Mouse (Mus musculus): ENCODE data around the gene Adam4. TPM values are rescaled to one million over a fixed set of nuclear protein-coding genes. Genes with fewer than 3 reads are reported as not detected.
"Not testable (repeated sequence)": the region's sequence is repeated elsewhere in the genome, so short reads cannot be mapped to it uniquely, and the experiment has no call there.

The Adam4 gene
- polyA plus RNA-seq (2015; fragmentation: Nextera tagmentation; extraction: Ambion mirVana) = 0.44 and 0.49 TPM in 2 replicates

DNA sequence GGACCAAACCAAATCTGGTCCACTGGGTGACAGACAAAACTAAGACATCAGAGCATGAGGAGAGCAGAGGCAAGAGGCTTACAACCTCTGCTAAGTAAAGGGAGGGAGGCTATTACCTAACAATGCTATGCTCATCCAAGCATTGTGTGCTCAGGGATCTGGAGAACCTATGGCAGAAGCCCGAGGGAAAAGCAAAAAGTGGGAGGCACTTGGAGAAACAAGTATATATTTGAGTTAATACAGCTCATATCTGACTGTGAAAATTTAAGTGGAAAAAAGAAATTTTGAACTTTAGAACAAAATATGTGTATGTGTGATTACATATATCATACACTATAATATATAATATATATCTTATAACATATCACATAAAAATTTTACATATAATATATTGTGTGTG is at the start of gene Adam4:
TSS of gene Adam4 (minus strand) at position 101 of the 400 bp plus-strand sequence.
- no peak within 1 kb of the TSS for H3K4me2 ChIP-seq
- H3K4me3 ChIP-seq = no peak within 1 kb of the TSS
- no peak within 1 kb of the TSS for H3K27ac ChIP-seq
- no peaks in the 10 kb centered on the region for H3K27me3 ChIP-seq
- peaks cover 4% of the 10 kb centered on the region; the same call in 1 of the 2 replicates for H3K36me3 ChIP-seq
- no peak for ATAC-seq (ENCODE audit: borderline replicate concordance, extremely low read depth, low FRiP score, low TSS enrichment)
- WGBS = 88% methylated on average over 1 of the region's 1 CpGs
- H3K9ac ChIP-seq = no peak within 1 kb of the TSS
- no peaks in the 10 kb centered on the region; the same call in 1 of the 2 replicates for H3K9me3 ChIP-seq
- H3K4me1 ChIP-seq = no peaks in the 10 kb centered on the region

DNA sequence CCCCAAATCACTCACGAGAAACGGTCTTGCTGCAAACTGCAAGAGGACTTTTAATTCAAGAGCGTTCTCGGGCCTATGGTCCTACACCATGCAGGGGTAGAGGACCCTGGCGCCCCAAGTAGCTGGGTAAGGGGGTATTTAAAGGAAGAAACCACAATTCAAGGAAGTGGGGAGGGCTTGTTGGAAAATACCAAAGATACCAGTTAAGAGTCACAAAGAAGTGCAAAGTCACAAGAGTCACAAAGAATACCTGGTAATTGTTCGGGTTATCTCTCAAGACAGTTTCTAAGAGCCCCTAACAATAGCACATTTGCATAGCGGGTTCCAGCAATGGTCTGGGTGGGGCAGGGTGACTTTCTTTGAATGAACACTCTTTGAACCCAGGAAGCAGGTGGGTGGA is 37.3 kb upstream of the Adam4 start:
- not testable (repeated sequence) for H3K36me3 ChIP-seq; H3K9me3 ChIP-seq; H3K27me3 ChIP-seq; H3K4me2 ChIP-seq; H3K4me1 ChIP-seq; H3K4me3 ChIP-seq; H3K9ac ChIP-seq; H3K27ac ChIP-seq; ATAC-seq (ENCODE audit: borderline replicate concordance, extremely low read depth, low FRiP score, low TSS enrichment)
- 92% methylated on average over 7 of the region's 7 CpGs for WGBS

DNA sequence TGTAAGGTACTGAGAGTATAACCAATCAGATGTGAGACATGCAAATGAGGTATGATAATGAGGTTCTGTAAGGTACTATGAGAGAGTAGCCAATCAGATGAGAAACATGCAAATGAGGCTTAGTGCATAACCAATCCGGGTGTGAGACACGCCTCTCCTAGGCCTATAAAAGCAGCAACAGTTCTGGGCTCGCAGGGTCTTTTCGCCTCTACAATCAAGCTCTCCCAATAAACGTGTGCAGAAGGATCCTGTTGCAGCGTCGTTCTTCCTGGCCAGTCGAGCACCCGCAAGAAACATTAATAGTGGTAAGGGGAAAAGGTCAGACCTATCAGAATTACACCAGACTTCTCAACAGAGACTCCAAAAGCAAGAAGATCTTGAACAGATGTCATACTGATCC is 17.2 kb upstream of the Adam4 start:
- not testable (repeated sequence) for H3K4me2 ChIP-seq; H3K36me3 ChIP-seq; H3K9ac ChIP-seq; H3K9me3 ChIP-seq; H3K4me3 ChIP-seq; H3K27ac ChIP-seq; ATAC-seq (ENCODE audit: borderline replicate concordance, extremely low read depth, low FRiP score, low TSS enrichment); H3K27me3 ChIP-seq; H3K4me1 ChIP-seq
- 92% methylated on average over 9 of the region's 9 CpGs for WGBS

- not testable (repeated sequence) for H3K9me3 ChIP-seq; H3K4me2 ChIP-seq; ATAC-seq (ENCODE audit: borderline replicate concordance, extremely low read depth, low FRiP score, low TSS enrichment); H3K27me3 ChIP-seq; H3K27ac ChIP-seq; H3K4me3 ChIP-seq; H3K9ac ChIP-seq; H3K4me1 ChIP-seq
- H3K36me3 ChIP-seq = peaks cover 11% of the 10 kb centered on the region; the same call in 1 of the 2 replicates
- WGBS = 83% methylated on average over 2 of the region's 2 CpGs
Observed at GRCm38 (mm10) chr12:81434778-81435177, 13.0 kb upstream of the Adam4 start.

- Histone ChIP-seq H3K27me3 (no peaks in the 10 kb centered on the region), H3K36me3 (no peaks in the 10 kb centered on the region), H3K9ac (no peak overlapping the region), H3K4me2 (no peak overlapping the region), H3K4me1 (no peaks in the 10 kb centered on the region), H3K4me3 (no peak overlapping the region), H3K9me3 (no peaks in the 10 kb centered on the region), H3K27ac (no peak overlapping the region)
- 87% methylated on average over 3 of the region's 3 CpGs for WGBS
- ATAC-seq (ENCODE audit: borderline replicate concordance, extremely low read depth, low FRiP score, low TSS enrichment) = no peak
Observed at GRCm38 (mm10) chr12:81413211-81413610, 8.5 kb downstream of the Adam4 start.

- no peaks in the 10 kb centered on the region for H3K9me3 ChIP-seq
- WGBS = 89% methylated on average over 3 of the region's 3 CpGs
- no peak for ATAC-seq (ENCODE audit: borderline replicate concordance, extremely low read depth, low FRiP score, low TSS enrichment)
Observed at GRCm38 (mm10) chr12:81408966-81409365, 12.8 kb downstream of the Adam4 start.

GRCm38 (mm10) chr12:81402187-81402586 is 19.6 kb downstream of the Adam4 start:
- H3K27me3 ChIP-seq = no peaks in the 10 kb centered on the region
- no peak for ATAC-seq (ENCODE audit: borderline replicate concordance, extremely low read depth, low FRiP score, low TSS enrichment)
- H3K9ac ChIP-seq = no peak overlapping the region
- 7% methylated on average over 1 of the region's 1 CpGs for WGBS
- H3K4me2 ChIP-seq = no peak overlapping the region
- H3K4me3 ChIP-seq = no peak overlapping the region
- no peak overlapping the region for H3K27ac ChIP-seq
- no peaks in the 10 kb centered on the region for H3K4me1 ChIP-seq
- H3K36me3 ChIP-seq = no peaks in the 10 kb centered on the region
- no peaks in the 10 kb centered on the region for H3K9me3 ChIP-seq

More at GRCm38 (mm10) chr12:81408966-81409365, 12.8 kb downstream of the Adam4 start:
- no peak overlapping the region for H3K27ac ChIP-seq
- no peaks in the 10 kb centered on the region for H3K36me3 ChIP-seq
- H3K9ac ChIP-seq = no peak overlapping the region
- H3K4me2 ChIP-seq = no peak overlapping the region
- no peak overlapping the region for H3K4me3 ChIP-seq
- H3K4me1 ChIP-seq = no peaks in the 10 kb centered on the region
- no peaks in the 10 kb centered on the region for H3K27me3 ChIP-seq

DNA sequence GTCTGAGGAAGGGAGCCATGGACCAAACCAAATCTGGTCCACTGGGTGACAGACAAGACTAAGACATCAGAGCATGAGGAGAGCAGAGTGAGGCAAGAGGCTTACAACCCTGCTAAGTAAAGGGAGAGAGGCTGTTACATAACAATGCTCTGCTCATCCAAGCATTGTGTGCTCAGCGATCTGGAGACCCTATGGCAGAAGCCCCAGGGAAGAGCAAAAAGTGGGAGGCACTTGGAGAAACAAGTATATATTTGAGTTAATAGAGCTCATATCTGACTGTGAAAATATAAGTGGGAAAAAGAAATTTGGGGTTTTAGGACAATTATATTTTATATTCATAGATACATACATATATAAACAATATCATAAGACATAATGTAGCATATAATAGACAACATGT is 42.4 kb downstream of the Adam4 start, which contains the start of gene Gm4787:
TSS of gene Gm4787 (minus strand) at position 101 of the 400 bp plus-strand sequence.
- not testable (repeated sequence) for H3K9me3 ChIP-seq; H3K9ac ChIP-seq; H3K4me2 ChIP-seq; H3K27ac ChIP-seq; H3K4me3 ChIP-seq; ATAC-seq (ENCODE audit: borderline replicate concordance, extremely low read depth, low FRiP score, low TSS enrichment); H3K27me3 ChIP-seq; H3K4me1 ChIP-seq; H3K36me3 ChIP-seq
- 79% methylated on average over 1 of the region's 1 CpGs for WGBS

Other genes with a start within 250 kb of the Adam4 start
- 0.47 and 0.55 TPM in 2 replicates for gene Slc8a3, start 88.8 kb downstream of the Adam4 start, polyA plus RNA-seq (2015; fragmentation: Nextera tagmentation; extraction: Ambion mirVana)
- 0.17 and 0.21 TPM in 2 replicates for gene Gm4787, start 42.5 kb downstream of the Adam4 start, polyA plus RNA-seq (2015; fragmentation: Nextera tagmentation; extraction: Ambion mirVana)
- 115 and 126 TPM in 2 replicates for gene Cox16, start 63.2 kb upstream of the Adam4 start, polyA plus RNA-seq (2015; fragmentation: Nextera tagmentation; extraction: Ambion mirVana)
- 28.2 and 30.2 TPM in 2 replicates for gene Gm20498, start 111.0 kb upstream of the Adam4 start, polyA plus RNA-seq (2015; fragmentation: Nextera tagmentation; extraction: Ambion mirVana)
- 33.7 and 35.9 TPM in 2 replicates for gene Synj2bp, start 111.0 kb upstream of the Adam4 start, polyA plus RNA-seq (2015; fragmentation: Nextera tagmentation; extraction: Ambion mirVana)
- gene Adam21, start 146.5 kb upstream of the Adam4 start, polyA plus RNA-seq (2015; fragmentation: Nextera tagmentation; extraction: Ambion mirVana) = 0.23 and 0.40 TPM in 2 replicates
- 55.7 and 66.1 TPM in 2 replicates for gene Med6, start 173.1 kb upstream of the Adam4 start, polyA plus RNA-seq (2015; fragmentation: Nextera tagmentation; extraction: Ambion mirVana)
- gene Ttc9, start 209.3 kb upstream of the Adam4 start, polyA plus RNA-seq (2015; fragmentation: Nextera tagmentation; extraction: Ambion mirVana) = 5.6 and 6.9 TPM in 2 replicates